Mouse (Mus musculus) limb, embryonic 14.5 days (tissue): ENCODE data around the gene Syt8. TPM values are rescaled to one million over a fixed set of nuclear protein-coding genes. Genes with fewer than 3 reads are reported as not detected.

Experiments
- ATAC-seq: fragments of 200-750 bp; cut with Nextera tagmentation; 2 replicates; pipeline ENCODE4 v1.8.0; 2017; ENCODE audit warnings: low read depth, moderate number of reproducible peaks, moderate TSS enrichment; ENCODE audit not compliant: low FRiP score
- DNase-seq: peaks from one replicate; pipeline ENCODE4 v3.0.0-alpha.2; 2015; ENCODE audit warnings: low spot score
- H3K27ac ChIP-seq: fragments of 300-500 bp; sonication (generic); replicated peaks from 2 replicates; pipeline ENCODE4 v1.5.1; 2014; ENCODE audit warnings: low read depth, mild to moderate bottlenecking, low read length, moderate library complexity, mixed read lengths
- H3K27me3 ChIP-seq: fragments of 300-500 bp; sonication (generic); 2 replicates; pipeline ENCODE4 v1.6.1; 2014; ENCODE audit warnings: low read length, mixed read lengths; ENCODE audit not compliant: control insufficient read depth, insufficient read depth
- H3K36me3 ChIP-seq: fragments of 300-500 bp; sonication (generic); 2 replicates; pipeline ENCODE4 v1.6.1; 2014; ENCODE audit warnings: mild to moderate bottlenecking, low read length, moderate library complexity, mixed read lengths; ENCODE audit not compliant: control insufficient read depth, insufficient read depth
- H3K4me1 ChIP-seq: fragments of 300-500 bp; sonication (generic); 2 replicates; pipeline ENCODE4 v1.6.1; 2014; ENCODE audit warnings: antibody characterized with exemption, low read length, mixed read lengths; ENCODE audit not compliant: control insufficient read depth, insufficient read depth
- H3K4me2 ChIP-seq: fragments of 300-500 bp; sonication (generic); replicated peaks from 2 replicates; pipeline ENCODE4 v1.6.1; 2014; ENCODE audit warnings: low read depth, mild to moderate bottlenecking, low read length, moderate library complexity; ENCODE audit not compliant: severe bottlenecking
- H3K4me3 ChIP-seq: fragments of 300-500 bp; sonication (generic); replicated peaks from 2 replicates; pipeline ENCODE4 v1.5.1; 2014; ENCODE audit warnings: low read length
- H3K9ac ChIP-seq: fragments of 300-500 bp; sonication (generic); 2 replicates; pipeline ENCODE4 v1.6.1; 2014; ENCODE audit warnings: mild to moderate bottlenecking, low read depth, low read length, moderate library complexity; ENCODE audit not compliant: severe bottlenecking
- H3K9me3 ChIP-seq: fragments of 300-500 bp; sonication (generic); 2 replicates; pipeline ENCODE4 v1.6.1; 2016; ENCODE audit warnings: low read length; ENCODE audit not compliant: control insufficient read depth
- POLR2A ChIP-seq: fragments of 200-500 bp; IDR thresholded peaks from 2 replicates; pipeline ENCODE4 v1.8.0; 2012; ENCODE audit warnings: inconsistent platforms, mild to moderate bottlenecking, moderate library complexity, borderline replicate concordance; ENCODE audit not compliant: insufficient read depth, insufficient read length; ENCODE audit errors: extremely low read depth
- WGBS: fragments of 180-500 bp; shearing (Covaris S2); extraction: QIAGEN DNeasy Blood & Tissue Kit; methylation state at CpG from one replicate; pipeline ENCODE4 v1.1.7; 2014; 5-methylcytosine and 5-hydroxymethylcytosine counted together
- polyA plus RNA-seq, 2 experiments: library from polyadenylated mRNA; depleted of rRNA in 1 of 2; stranded (reverse) in 1 of 2; unstranded in 1 of 2; fragments of >200 nt; fragmentation: Nextera tagmentation in 1 of 2; extraction: Ambion mirVana in 1 of 2; gene quantifications; 2 replicates each; pipeline versions ENCODE4 v1.2.1 to v1.2.3; 2012 to 2014

The Syt8 gene
- polyA plus RNA-seq (2012; rRNA removed) (4.9 and 7.3 TPM in 2 replicates), polyA plus RNA-seq (2014; fragmentation: Nextera tagmentation; extraction: Ambion mirVana) (1.5 and 2.0 TPM in 2 replicates)

DNA sequence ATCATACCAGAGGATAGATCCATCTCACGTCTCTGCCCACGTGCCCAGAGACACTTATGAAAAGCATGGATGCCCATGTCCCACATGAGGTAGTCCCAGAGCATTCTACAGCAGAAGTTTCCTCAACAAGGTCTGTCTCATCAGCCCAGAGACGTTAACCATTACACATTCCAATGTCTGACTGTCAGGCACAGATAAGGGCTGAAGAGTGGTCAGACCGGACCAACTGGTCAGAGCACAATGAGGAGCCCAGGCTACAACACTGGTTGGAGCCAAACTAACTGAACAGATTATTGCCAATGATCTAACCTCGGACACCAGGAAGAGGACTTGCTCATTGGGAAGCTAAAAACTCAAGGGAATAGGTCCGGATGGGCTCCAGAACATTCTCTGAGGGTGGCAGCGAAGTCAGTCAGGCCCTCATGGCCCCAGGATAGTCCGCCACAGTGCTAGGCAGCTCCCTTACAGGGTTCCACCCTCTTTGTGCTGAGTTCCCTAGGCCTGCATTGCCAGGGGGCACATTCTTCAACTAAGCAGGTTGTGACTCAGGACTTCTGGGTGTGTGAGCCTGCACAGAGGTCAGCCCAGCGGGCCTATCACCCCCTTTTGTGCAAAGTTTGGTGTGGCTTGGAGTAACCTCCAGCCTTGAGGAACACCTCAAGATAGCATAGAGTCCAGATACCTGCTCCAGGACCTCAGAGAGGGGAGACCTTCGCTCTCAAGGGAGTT lies at the start of gene Syt8:
Gene Syt8, plus strand, starts transcription at position 714 of the 729 bp plus-strand sequence.
- ATAC-seq (no peak), DNase-seq (no peak)
- Histone ChIP-seq H3K9me3 (no peaks in the 10 kb centered on the region), H3K4me3 (no peak within 1 kb of the TSS), H3K27ac (peak within 1 kb of the TSS; percentile 63), H3K27me3 (no peaks in the 10 kb centered on the region), H3K9ac (0 out of 2 replicates have a peak within 1 kb of the TSS, but pooled peaks have one; percentile 12), H3K4me2 (no peak within 1 kb of the TSS), H3K4me1 (peaks cover 49% of the 10 kb centered on the region), H3K36me3 (no peaks in the 10 kb centered on the region)
- WGBS = 82% methylated on average over 10 of the region's 10 CpGs
- TF ChIP-seq POLR2A = no peak

GRCm38 (mm10) chr7:142385742-142386403 lies 48.8 kb upstream of the Syt8 start:
- peak overlapping the region; percentile 86; the same call in 1 of the 2 replicates for H3K4me2 ChIP-seq
- WGBS = 95% methylated on average over 3 of the region's 3 CpGs
- no peaks in the 10 kb centered on the region for H3K9me3 ChIP-seq
- DNase-seq (no peak), ATAC-seq (no peak)
- no peaks in the 10 kb centered on the region for H3K27me3 ChIP-seq
- peak overlapping the region; percentile 82; the same call in 1 of the 2 replicates for H3K4me3 ChIP-seq
- no peak for TF ChIP-seq POLR2A
- no peak overlapping the region for H3K27ac ChIP-seq
- H3K4me1 ChIP-seq = peaks cover 17% of the 10 kb centered on the region
- peak overlapping the region; percentile 84 for H3K9ac ChIP-seq
- peaks cover 44% of the 10 kb centered on the region for H3K36me3 ChIP-seq

DNA sequence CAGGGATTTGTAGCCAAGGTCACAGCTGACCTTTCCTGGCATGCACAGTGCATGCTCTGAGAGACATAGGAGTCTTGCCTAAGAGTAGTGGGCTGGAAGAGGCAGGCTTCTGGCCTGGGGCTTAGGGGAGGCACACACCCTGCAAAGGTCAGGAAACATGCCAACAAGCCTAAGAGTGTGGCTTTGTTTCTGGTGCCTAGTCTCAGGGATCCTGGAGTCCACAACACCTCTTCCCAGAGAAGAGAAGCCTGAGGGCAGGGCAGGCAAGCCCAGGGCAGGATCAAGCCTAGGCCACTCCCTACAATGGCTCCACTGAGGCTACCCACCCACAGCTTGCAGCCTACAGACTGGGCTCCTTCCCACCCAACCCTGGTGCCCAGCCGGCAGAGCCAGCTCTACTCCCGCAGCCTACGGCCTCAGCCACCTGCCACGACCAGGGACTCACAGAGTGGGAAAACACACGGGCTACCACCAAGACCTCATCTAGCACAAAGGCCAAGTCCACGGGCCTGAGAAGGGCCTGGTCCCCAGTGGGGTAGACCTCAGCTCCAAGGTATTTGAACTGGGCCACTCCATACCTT lies 47.9 kb upstream of the Syt8 start:
- 54% methylated on average over 6 of the region's 6 CpGs for WGBS
- ATAC-seq = no peak
- H3K27ac ChIP-seq = no peak overlapping the region; the same call in 1 of the 2 replicates

DNA sequence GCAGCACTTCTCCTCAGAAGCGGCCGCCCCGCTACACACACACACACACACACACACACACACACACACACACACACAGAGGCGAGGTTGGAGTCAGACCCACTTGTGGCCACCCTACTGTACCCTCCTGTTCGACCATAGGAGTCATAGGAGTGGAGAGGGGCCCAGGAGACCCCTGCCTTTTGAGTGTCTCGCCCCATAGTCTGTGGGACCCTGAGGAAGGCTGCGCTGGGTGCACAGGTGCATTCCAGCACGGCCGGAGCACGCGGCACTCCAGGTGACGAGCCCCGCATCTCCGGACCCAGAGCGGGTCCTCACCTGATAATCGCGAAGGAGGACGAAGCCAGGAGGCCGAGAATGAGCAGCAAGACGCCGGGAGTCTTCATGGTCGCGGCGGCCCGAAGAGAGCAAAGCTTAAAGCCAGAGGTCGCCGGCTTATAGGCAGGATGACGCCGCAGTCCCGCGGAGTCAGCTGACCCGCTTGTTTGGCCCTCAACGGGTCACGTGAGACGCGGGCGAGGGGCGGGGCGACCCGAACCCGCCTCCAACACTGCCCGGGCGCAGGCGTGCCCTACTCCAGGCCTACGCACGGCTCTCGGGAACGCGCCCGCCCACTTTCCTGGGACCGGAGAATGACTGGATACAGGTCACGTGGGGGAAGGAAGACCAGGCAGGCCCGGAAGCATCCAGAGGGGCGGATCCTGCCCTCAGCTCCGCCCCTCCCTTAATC lies 47.1 kb upstream of the Syt8 start, which contains the start of gene Ctsd:
Gene Ctsd, minus strand, starts transcription at position 620 of the 730 bp plus-strand sequence.
- ATAC-seq (peak; percentile 97), DNase-seq (peak; percentile 96)
- WGBS = 0% methylated on average over 51 of the region's 55 CpGs
- Histone ChIP-seq H3K4me1 (peaks cover 17% of the 10 kb centered on the region), H3K27me3 (no peaks in the 10 kb centered on the region), H3K9ac (peak within 1 kb of the TSS; percentile 84), H3K4me3 (peak within 1 kb of the TSS; percentile 82), H3K4me2 (peak within 1 kb of the TSS; percentile 86), H3K27ac (peak within 1 kb of the TSS; percentile 63), H3K36me3 (peaks cover 27% of the 10 kb centered on the region), H3K9me3 (no peaks in the 10 kb centered on the region)
- TF ChIP-seq POLR2A = no peak

More for the DNA sequence above, 47.9 kb upstream of the Syt8 start:
- Histone ChIP-seq H3K9me3 (no peaks in the 10 kb centered on the region), H3K9ac (peak overlapping the region; percentile 84), H3K36me3 (peaks cover 36% of the 10 kb centered on the region), H3K4me1 (peaks cover 17% of the 10 kb centered on the region), H3K27me3 (no peaks in the 10 kb centered on the region), H3K4me2 (peak overlapping the region; percentile 86), H3K4me3 (peak overlapping the region; percentile 82)
- no peak for TF ChIP-seq POLR2A
- DNase-seq = no peak

GRCm38 (mm10) chr7:142388198-142388597 lies 46.5 kb upstream of the Syt8 start:
- Histone ChIP-seq H3K36me3 (peaks cover 21% of the 10 kb centered on the region), H3K9me3 (no peaks in the 10 kb centered on the region), H3K27me3 (no peaks in the 10 kb centered on the region), H3K4me2 (peak overlapping the region; percentile 86), H3K27ac (peak overlapping the region; percentile 63), H3K9ac (no peak overlapping the region), H3K4me3 (peak overlapping the region; percentile 82), H3K4me1 (peaks cover 17% of the 10 kb centered on the region)
- TF ChIP-seq POLR2A = no peak
- WGBS = 95% methylated on average over 1 of the region's 1 CpGs
- DNase-seq (no peak), ATAC-seq (no peak)
